Mouse (Mus musculus): Measurements from ENCODE around the gene Olfr113.
"Not testable (repeated sequence)": the region's sequence is repeated elsewhere in the genome, so short reads cannot be mapped to it uniquely, and the experiment has no call there.

Gene Olfr113

DNA sequence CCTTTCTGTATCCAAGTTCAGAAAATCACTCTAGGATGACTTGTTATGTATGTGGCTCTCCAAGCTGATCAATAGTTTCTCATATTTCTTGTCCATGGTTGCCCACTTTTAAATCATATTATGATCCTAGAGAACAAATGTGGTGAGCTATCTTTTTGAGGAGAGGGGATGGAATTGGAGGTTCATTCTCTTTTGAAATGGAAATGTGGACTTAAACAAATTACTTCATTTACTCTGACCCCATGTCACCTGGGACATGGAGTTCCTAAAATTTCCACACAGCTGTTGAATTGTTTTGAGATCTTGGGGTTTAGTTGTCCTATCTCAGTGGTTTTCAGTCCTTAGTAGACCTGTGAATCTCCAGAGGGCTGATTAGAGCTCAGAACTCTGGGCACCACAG, at the start of gene Olfr113:
Gene Olfr113 (minus strand): TSS at position 101 of the 400 bp plus-strand sequence.
- DNase-seq = no peak

- DNase-seq = no peak
Observed at GRCm38 (mm10) chr17:37627009-37627408, 49.5 kb upstream of the Olfr113 start, which contains the start of the genes Olfr115 and Olfr116. Olfr115 (minus strand) TSS chr17:37627109. Olfr116 (minus strand) TSS chr17:37627199.

DNA sequence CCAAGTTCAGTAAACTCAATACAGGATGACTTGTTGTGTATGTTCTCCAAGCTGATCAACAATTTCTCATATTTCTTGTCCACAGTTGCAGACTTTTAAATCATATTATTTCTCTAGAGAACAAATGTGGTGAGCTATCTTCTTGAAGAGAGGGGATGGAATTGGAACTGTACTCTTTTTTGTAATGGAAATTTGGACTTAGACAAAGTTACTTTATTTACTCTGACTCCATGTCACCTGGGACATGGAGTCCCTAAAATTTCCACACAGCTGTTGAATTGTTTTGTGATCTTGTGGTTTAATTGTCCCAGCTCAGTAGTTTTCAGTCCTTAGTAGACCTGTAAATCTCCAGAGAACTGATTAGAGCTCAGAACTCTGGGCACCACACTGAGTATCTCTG, 15.2 kb upstream of the Olfr113 start, which contains the start of gene Olfr114:
Gene Olfr114 (minus strand): TSS at position 101 of the 400 bp plus-strand sequence.
- no peak for DNase-seq

DNA sequence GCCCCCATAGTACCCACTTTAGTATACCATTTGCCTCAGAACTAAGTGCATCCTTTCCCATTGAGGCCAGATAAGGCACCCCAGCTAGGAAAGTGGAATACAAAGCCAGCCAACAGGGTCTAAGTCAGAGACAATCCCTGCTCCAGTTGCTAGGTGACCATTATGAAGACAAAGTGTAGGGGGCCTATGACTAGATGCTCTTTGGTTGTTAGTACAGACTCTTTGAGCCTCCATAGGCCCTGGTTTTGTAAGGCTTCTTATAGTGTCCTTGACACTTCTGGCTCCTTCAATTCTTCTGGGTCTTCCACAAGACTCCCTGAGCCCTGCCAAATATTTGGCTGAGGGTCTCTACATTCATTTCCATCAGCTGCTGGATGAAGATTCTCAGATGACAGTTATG, 8.1 kb downstream of the Olfr113 start, which contains the start of gene Olfr112:
Gene Olfr112 (minus strand): TSS at position 101 of the 400 bp plus-strand sequence.
- no peak for DNase-seq

DNA sequence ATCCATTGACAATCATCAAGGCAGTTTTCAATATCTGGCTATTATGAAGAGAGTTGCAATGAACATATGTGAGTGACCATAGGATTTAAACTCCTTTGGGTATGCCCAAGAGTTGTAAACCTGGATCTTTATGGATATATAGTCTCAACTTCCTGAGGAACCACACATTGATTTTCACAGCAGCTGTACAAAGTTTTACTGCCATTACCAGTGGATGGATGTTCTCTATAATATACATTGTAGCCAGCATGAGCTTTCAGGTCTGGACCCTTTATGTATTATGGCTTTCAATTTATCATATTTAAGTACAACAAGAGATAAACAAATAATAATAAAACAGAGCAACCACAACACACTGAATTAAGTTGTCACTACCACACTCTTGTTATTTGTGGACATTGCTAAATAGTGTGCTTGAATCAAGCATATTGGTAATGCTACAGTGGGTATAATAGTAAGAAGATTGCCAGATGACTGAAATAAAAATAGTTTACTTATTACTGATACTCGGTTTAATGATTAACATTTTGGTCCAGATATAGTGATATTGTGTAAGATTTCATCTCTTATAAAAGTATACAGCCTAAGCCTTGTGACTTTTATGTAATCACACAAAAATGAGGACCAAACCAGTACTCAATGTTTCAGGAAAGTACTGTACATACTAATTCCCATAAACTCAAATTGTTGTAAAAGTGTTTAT, 18.4 kb downstream of the Olfr113 start:
- DNase-seq = no peak

DNA sequence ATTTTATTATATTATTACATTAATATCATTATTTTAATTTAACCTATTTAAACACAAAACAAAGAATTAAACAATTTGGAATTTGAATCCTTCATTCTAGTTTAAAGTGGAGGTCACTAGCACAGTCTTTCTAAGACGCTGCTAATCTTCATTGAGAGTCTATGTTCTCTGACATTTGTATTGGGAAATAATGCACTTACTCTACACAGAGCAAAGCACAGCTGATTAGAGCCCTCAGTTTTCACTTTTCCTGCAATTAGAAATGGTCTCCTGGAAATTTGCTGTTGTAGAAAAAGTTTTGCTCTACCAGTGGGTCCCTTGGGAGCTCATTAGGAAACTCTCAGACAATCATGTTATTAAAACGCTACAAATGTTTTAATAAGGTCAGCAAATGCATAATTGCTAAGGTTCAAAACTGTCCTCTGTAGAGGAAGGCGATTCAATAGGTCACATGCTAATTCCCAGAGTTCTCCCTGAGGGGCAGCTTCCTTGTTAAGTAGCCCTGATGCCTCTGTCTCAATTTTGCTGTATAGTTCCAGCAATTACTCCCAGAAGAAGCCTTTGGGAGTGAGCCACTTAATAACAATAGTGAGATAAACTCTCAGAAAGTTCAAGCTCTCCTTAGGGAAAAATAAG, 33.5 kb downstream of the Olfr113 start:
- no peak for DNase-seq

- no peak for DNase-seq
Observed at GRCm38 (mm10) chr17:37541454-37542119, 35.9 kb downstream of the Olfr113 start.

DNA sequence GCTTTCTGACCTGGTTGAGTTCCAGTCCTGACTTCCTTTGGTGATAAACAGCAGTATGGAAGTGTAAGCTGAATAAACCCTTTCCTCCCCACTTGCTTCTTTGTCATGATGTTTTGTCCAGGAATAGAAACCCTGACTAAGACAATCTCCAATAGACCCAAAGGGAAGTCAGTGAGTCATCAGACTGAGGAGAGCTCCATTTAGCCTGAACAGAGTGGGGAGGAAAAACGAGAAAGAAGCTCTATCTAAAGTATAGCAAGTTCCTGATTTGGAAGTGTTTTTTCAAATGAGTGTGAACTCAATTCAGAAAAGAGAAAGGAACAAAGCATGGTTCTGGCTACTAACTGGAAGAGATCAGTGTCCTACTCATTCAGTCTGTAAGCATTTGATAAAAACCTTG, 39.0 kb downstream of the Olfr113 start:
- DNase-seq = not testable (repeated sequence)

DNA sequence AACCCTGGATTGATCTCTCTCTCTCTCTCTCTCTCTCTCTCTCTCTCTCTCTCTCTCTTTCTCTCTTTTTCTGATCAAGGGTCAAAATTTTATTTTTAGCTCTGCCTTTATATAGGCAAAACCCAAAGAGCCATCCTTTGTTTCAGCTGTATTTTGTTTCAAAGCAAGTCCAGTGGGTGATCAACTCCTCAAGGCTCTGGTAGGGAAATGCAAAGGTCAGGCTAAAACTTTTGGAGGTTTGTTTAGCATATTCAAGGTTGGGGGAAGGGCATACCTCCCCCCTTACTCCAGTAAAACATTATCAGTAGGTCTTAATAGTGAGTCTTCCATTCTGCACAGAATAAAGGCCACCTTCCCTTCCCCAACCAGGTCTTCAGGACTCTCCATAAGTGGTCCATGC, 42.3 kb downstream of the Olfr113 start:
- DNase-seq = no peak

- not testable (repeated sequence) for DNase-seq
Observed at GRCm38 (mm10) chr17:37525427-37525826, 52.0 kb downstream of the Olfr113 start.

DNA sequence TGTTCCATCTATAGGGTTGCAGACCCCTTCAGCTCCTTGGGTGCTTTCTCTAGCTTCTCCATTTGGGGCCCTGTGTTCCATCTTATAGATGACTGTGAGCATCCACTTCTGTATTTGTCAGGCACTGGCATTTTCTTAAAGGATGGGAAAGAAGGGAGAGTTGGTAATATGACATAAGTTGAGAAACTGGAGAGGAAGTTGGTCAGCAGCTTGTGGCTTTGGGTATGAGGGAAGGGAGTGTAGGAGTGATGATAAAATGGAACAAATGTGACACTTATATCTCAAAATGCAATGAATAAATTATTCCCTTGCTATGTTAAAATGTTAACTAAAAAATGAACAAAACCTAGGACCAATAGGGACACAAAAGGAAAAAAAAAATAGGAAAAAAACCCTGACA, 52.9 kb downstream of the Olfr113 start:
- not testable (repeated sequence) for DNase-seq

All from kidney, adult 8-10 months (tissue).